Mouse (Mus musculus): Measurements from ENCODE around the gene Mcam. TPM values are rescaled to one million over a fixed set of nuclear protein-coding genes. Genes with fewer than 3 reads are reported as not detected.
"Not testable (repeated sequence)": the region's sequence is repeated elsewhere in the genome, so short reads cannot be mapped to it uniquely, and the experiment has no call there.

The Mcam gene
- polyA plus RNA-seq, 1 experiment from 2014 or later = 47.5 TPM

DNA sequence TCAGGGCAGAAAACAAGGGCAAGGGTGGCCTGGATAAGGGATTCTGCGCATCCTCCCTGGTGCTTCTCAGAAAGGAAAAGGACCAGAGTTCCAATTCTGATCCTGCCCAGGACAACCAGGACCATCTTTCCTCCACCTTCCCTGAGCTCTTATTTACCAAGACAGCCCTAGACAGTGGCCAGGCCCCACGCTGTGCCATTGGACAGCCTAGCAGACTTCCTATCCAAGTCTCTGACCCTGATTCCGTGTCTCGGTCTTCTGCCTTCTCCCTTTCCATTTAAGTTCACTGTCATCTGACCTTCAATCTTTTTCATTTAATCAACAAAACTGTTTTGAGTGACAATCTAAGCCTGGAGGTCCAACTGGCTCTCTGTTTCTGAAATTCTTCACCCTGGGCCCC is 27.7 kb upstream of the Mcam start:
- peak overlapping the region; percentile 51 for H3K4me2 ChIP-seq (ENCODE audit: low read depth, low read length)
- ATAC-seq (ENCODE audit: low read depth) (no peak), DNase-seq (ENCODE audit: low spot score) (no peak)
- H3K9me3 ChIP-seq (ENCODE audit: control insufficient read depth, low read length) = no peaks in the 10 kb centered on the region
- no peak overlapping the region for H3K9ac ChIP-seq (ENCODE audit: low read depth, low read length)
- H3K36me3 ChIP-seq (ENCODE audit: control insufficient read depth, insufficient read depth, low read length) = peaks cover 20% of the 10 kb centered on the region
- peak overlapping the region; percentile 79; the same call in 1 of the 2 replicates for H3K27ac ChIP-seq (replicated peaks; ENCODE audit: low read depth, low read length)
- peaks cover 40% of the 10 kb centered on the region for H3K4me1 ChIP-seq (ENCODE audit: control insufficient read depth, insufficient read depth, low read length)
- H3K27me3 ChIP-seq (replicated peaks; ENCODE audit: control insufficient read depth, insufficient read depth, low read length) = no peaks in the 10 kb centered on the region
- WGBS = 72% methylated on average over 4 of the region's 4 CpGs
- H3K4me3 ChIP-seq (ENCODE audit: low read depth, low read length) = no peak overlapping the region

GRCm38 (mm10) chr9:44107110-44107509 is 27.2 kb upstream of the Mcam start, which contains the start of gene C1qtnf5:
Gene C1qtnf5, plus strand, starts transcription at chr9:44107245.
- Histone ChIP-seq H3K27me3 (replicated peaks; ENCODE audit: control insufficient read depth, insufficient read depth, low read length) (no peaks in the 10 kb centered on the region), H3K4me1 (ENCODE audit: control insufficient read depth, insufficient read depth, low read length) (peaks cover 40% of the 10 kb centered on the region), H3K4me2 (ENCODE audit: low read depth, low read length) (peak within 1 kb of the TSS; percentile 51), H3K9ac (ENCODE audit: low read depth, low read length) (peak within 1 kb of the TSS; percentile 43), H3K27ac (replicated peaks; ENCODE audit: low read depth, low read length) (peak within 1 kb of the TSS; percentile 79), H3K4me3 (ENCODE audit: low read depth, low read length) (peak within 1 kb of the TSS; percentile 15; the same call in 1 of the 2 replicates), H3K36me3 (ENCODE audit: control insufficient read depth, insufficient read depth, low read length) (peaks cover 20% of the 10 kb centered on the region), H3K9me3 (ENCODE audit: control insufficient read depth, low read length) (no peaks in the 10 kb centered on the region)
- WGBS = 12% methylated on average over 8 of the region's 8 CpGs
- peak; percentile 92 for DNase-seq (ENCODE audit: low spot score)
- ATAC-seq (ENCODE audit: low read depth) = peak; percentile 81

GRCm38 (mm10) chr9:44107557-44108179 is 26.6 kb upstream of the Mcam start:
- Histone ChIP-seq H3K9ac (ENCODE audit: low read depth, low read length) (peak overlapping the region; percentile 43), H3K36me3 (ENCODE audit: control insufficient read depth, insufficient read depth, low read length) (peaks cover 20% of the 10 kb centered on the region), H3K27me3 (replicated peaks; ENCODE audit: control insufficient read depth, insufficient read depth, low read length) (no peaks in the 10 kb centered on the region), H3K27ac (replicated peaks; ENCODE audit: low read depth, low read length) (peak overlapping the region; percentile 79), H3K9me3 (ENCODE audit: control insufficient read depth, low read length) (no peaks in the 10 kb centered on the region), H3K4me3 (ENCODE audit: low read depth, low read length) (peak overlapping the region; percentile 15; the same call in 1 of the 2 replicates), H3K4me2 (ENCODE audit: low read depth, low read length) (peak overlapping the region; percentile 51), H3K4me1 (ENCODE audit: control insufficient read depth, insufficient read depth, low read length) (peaks cover 40% of the 10 kb centered on the region)
- 35% methylated on average over 16 of the region's 25 CpGs for WGBS
- peak; percentile 26 for DNase-seq (ENCODE audit: low spot score)
- no peak for ATAC-seq (ENCODE audit: low read depth)

GRCm38 (mm10) chr9:44108269-44109055 is 25.8 kb upstream of the Mcam start:
- ATAC-seq (ENCODE audit: low read depth) (no peak), DNase-seq (ENCODE audit: low spot score) (no peak)
- Histone ChIP-seq H3K4me1 (ENCODE audit: control insufficient read depth, insufficient read depth, low read length) (peaks cover 40% of the 10 kb centered on the region), H3K27me3 (replicated peaks; ENCODE audit: control insufficient read depth, insufficient read depth, low read length) (no peaks in the 10 kb centered on the region), H3K9ac (ENCODE audit: low read depth, low read length) (peak overlapping the region; percentile 43; the same call in 1 of the 2 replicates), H3K36me3 (ENCODE audit: control insufficient read depth, insufficient read depth, low read length) (peaks cover 20% of the 10 kb centered on the region), H3K4me2 (ENCODE audit: low read depth, low read length) (peak overlapping the region; percentile 51), H3K9me3 (ENCODE audit: control insufficient read depth, low read length) (no peaks in the 10 kb centered on the region), H3K27ac (replicated peaks; ENCODE audit: low read depth, low read length) (no peak overlapping the region), H3K4me3 (ENCODE audit: low read depth, low read length) (no peak overlapping the region)
- WGBS = 84% methylated on average over 28 of the region's 31 CpGs

- peaks cover 14% of the 10 kb centered on the region for H3K36me3 ChIP-seq (ENCODE audit: control insufficient read depth, insufficient read depth, low read length)
- H3K27ac ChIP-seq (replicated peaks; ENCODE audit: low read depth, low read length) = no peak overlapping the region
- peak; percentile 68 for DNase-seq (ENCODE audit: low spot score)
- ATAC-seq (ENCODE audit: low read depth) = no peak
- 24% methylated on average over 9 of the region's 9 CpGs for WGBS
- H3K4me3 ChIP-seq (ENCODE audit: low read depth, low read length) = peak overlapping the region; percentile 10; the same call in 1 of the 2 replicates
- no peaks in the 10 kb centered on the region for H3K9me3 ChIP-seq (ENCODE audit: control insufficient read depth, low read length)
- no peaks in the 10 kb centered on the region for H3K27me3 ChIP-seq (replicated peaks; ENCODE audit: control insufficient read depth, insufficient read depth, low read length)
- H3K4me1 ChIP-seq (ENCODE audit: control insufficient read depth, insufficient read depth, low read length) = peaks cover 40% of the 10 kb centered on the region
- H3K9ac ChIP-seq (ENCODE audit: low read depth, low read length) = 0 out of 2 replicates have a peak overlapping the region, but pooled peaks have one; percentile 26
- H3K4me2 ChIP-seq (ENCODE audit: low read depth, low read length) = peak overlapping the region; percentile 51
These were observed 24.7 kb upstream of the Mcam start for GRCm38 (mm10) chr9:44109360-44110095.

GRCm38 (mm10) chr9:44111909-44112308 is 22.4 kb upstream of the Mcam start:
- H3K27ac ChIP-seq (replicated peaks; ENCODE audit: low read depth, low read length); ATAC-seq (ENCODE audit: low read depth); DNase-seq (ENCODE audit: low spot score); H3K36me3 ChIP-seq (ENCODE audit: control insufficient read depth, insufficient read depth, low read length); H3K9me3 ChIP-seq (ENCODE audit: control insufficient read depth, low read length); H3K27me3 ChIP-seq (replicated peaks; ENCODE audit: control insufficient read depth, insufficient read depth, low read length): not testable (repeated sequence)
- Histone ChIP-seq H3K9ac (ENCODE audit: low read depth, low read length) (peak overlapping the region; percentile 48; the same call in 1 of the 2 replicates), H3K4me3 (ENCODE audit: low read depth, low read length) (peak overlapping the region; percentile 74), H3K4me1 (ENCODE audit: control insufficient read depth, insufficient read depth, low read length) (peaks cover 35% of the 10 kb centered on the region), H3K4me2 (ENCODE audit: low read depth, low read length) (peak overlapping the region; percentile 53)
- WGBS = 59% methylated on average over 6 of the region's 12 CpGs

GRCm38 (mm10) chr9:44113105-44113789 is 21.0 kb upstream of the Mcam start, which contains the start of the genes Gm49380 and Rnf26:
Gene Gm49380, minus strand, starts transcription at chr9:44113500.
Gene Rnf26, minus strand, starts transcription at chr9:44113517.
- H3K36me3 ChIP-seq (ENCODE audit: control insufficient read depth, insufficient read depth, low read length) = peaks cover 4% of the 10 kb centered on the region; the same call in 1 of the 2 replicates
- H3K27me3 ChIP-seq (replicated peaks; ENCODE audit: control insufficient read depth, insufficient read depth, low read length) = no peaks in the 10 kb centered on the region
- peak within 1 kb of the TSS; percentile 70 for H3K27ac ChIP-seq (replicated peaks; ENCODE audit: low read depth, low read length)
- H3K9ac ChIP-seq (ENCODE audit: low read depth, low read length) = peak within 1 kb of the TSS; percentile 91
- DNase-seq (ENCODE audit: low spot score) = peak; percentile 99
- peak within 1 kb of the TSS; percentile 74 for H3K4me3 ChIP-seq (ENCODE audit: low read depth, low read length)
- ATAC-seq (ENCODE audit: low read depth) = peak; percentile 96
- H3K4me1 ChIP-seq (ENCODE audit: control insufficient read depth, insufficient read depth, low read length) = peaks cover 25% of the 10 kb centered on the region
- under 1% methylated on average over 30 of the region's 51 CpGs for WGBS
- no peaks in the 10 kb centered on the region for H3K9me3 ChIP-seq (ENCODE audit: control insufficient read depth, low read length)
- H3K4me2 ChIP-seq (ENCODE audit: low read depth, low read length) = peak within 1 kb of the TSS; percentile 53

- Histone ChIP-seq H3K4me1 (ENCODE audit: control insufficient read depth, insufficient read depth, low read length) (peaks cover 12% of the 10 kb centered on the region), H3K9ac (ENCODE audit: low read depth, low read length) (no peak overlapping the region), H3K9me3 (ENCODE audit: control insufficient read depth, low read length) (no peaks in the 10 kb centered on the region), H3K27me3 (replicated peaks; ENCODE audit: control insufficient read depth, insufficient read depth, low read length) (no peaks in the 10 kb centered on the region), H3K27ac (replicated peaks; ENCODE audit: low read depth, low read length) (no peak overlapping the region), H3K4me2 (ENCODE audit: low read depth, low read length) (no peak overlapping the region), H3K4me3 (ENCODE audit: low read depth, low read length) (no peak overlapping the region), H3K36me3 (ENCODE audit: control insufficient read depth, insufficient read depth, low read length) (no peaks in the 10 kb centered on the region)
- no peak for DNase-seq (ENCODE audit: low spot score)
- no peak for ATAC-seq (ENCODE audit: low read depth)
- 92% methylated on average over 2 of the region's 2 CpGs for WGBS
These were observed 19.8 kb upstream of the Mcam start for GRCm38 (mm10) chr9:44114453-44114852.

Measured in embryonic facial prominence, embryonic 14.5 days (tissue).